Mouse (Mus musculus): Measurements from ENCODE around the gene Btbd8. TPM values are rescaled to one million over a fixed set of nuclear protein-coding genes. Genes with fewer than 3 reads are reported as not detected.

Btbd8 gene
- polyA plus RNA-seq, 1 experiment, result 0.70 TPM

- Histone ChIP-seq H3K4me3 (ENCODE audit: extremely low read depth, insufficient read depth, insufficient read length) (peak overlapping the region; percentile 9; the same call in 1 of the 2 replicates), H3K36me3 (ENCODE audit: control insufficient read depth, insufficient read depth, low read length) (no peaks in the 10 kb centered on the region), H3K4me1 (ENCODE audit: control insufficient read depth, insufficient read depth, insufficient read length) (peaks cover 4% of the 10 kb centered on the region; the same call in 1 of the 2 replicates), H3K27me3 (ENCODE audit: control insufficient read depth, insufficient read depth, low read length) (no peaks in the 10 kb centered on the region), H3K27ac (ENCODE audit: insufficient read depth, low read length) (peak overlapping the region; percentile 15; the same call in 1 of the 2 replicates)
- WGBS, result 51% methylated on average over 10 of the region's 10 CpGs
- TF ChIP-seq POLR2A (IDR thresholded peaks at IDR 0.05; ENCODE audit: low read depth, low read length), result no peak
- TF ChIP-seq CTCF (IDR thresholded peaks at IDR 0.05; ENCODE audit: extremely low read depth, insufficient read depth, insufficient read length, insufficient replicate concordance), result no peak
- peak in 1 of 2 experiments; percentile 23 for DNase-seq (ENCODE audit: low read depth in 1 of 2, low spot score in 2 of 2)
Measured at GRCm38 (mm10) chr5:107497519-107498501, 60.0 kb downstream of the Btbd8 start.

GRCm38 (mm10) chr5:107498806-107499310 is 61.1 kb downstream of the Btbd8 start:
- 62% methylated on average over 5 of the region's 5 CpGs for WGBS
- Histone ChIP-seq H3K27me3 (ENCODE audit: control insufficient read depth, insufficient read depth, low read length) (no peaks in the 10 kb centered on the region), H3K4me3 (ENCODE audit: extremely low read depth, insufficient read depth, insufficient read length) (no peak overlapping the region), H3K36me3 (ENCODE audit: control insufficient read depth, insufficient read depth, low read length) (no peaks in the 10 kb centered on the region), H3K27ac (ENCODE audit: insufficient read depth, low read length) (no peak overlapping the region), H3K4me1 (ENCODE audit: control insufficient read depth, insufficient read depth, insufficient read length) (peaks cover 4% of the 10 kb centered on the region; the same call in 1 of the 2 replicates)
- no peak for DNase-seq (ENCODE audit: low read depth in 1 of 2, low spot score in 2 of 2)
- TF ChIP-seq POLR2A (IDR thresholded peaks at IDR 0.05; ENCODE audit: low read depth, low read length) (no peak), CTCF (IDR thresholded peaks at IDR 0.05; ENCODE audit: extremely low read depth, insufficient read depth, insufficient read length, insufficient replicate concordance) (no peak)

- WGBS, result 95% methylated on average over 5 of the region's 5 CpGs
- H3K4me3 ChIP-seq (ENCODE audit: extremely low read depth, insufficient read depth, insufficient read length), result no peak overlapping the region
- no peak overlapping the region for H3K27ac ChIP-seq (ENCODE audit: insufficient read depth, low read length)
- peaks cover 4% of the 10 kb centered on the region; the same call in 1 of the 2 replicates for H3K4me1 ChIP-seq (ENCODE audit: control insufficient read depth, insufficient read depth, insufficient read length)
- TF ChIP-seq CTCF (IDR thresholded peaks at IDR 0.05; ENCODE audit: extremely low read depth, insufficient read depth, insufficient read length, insufficient replicate concordance), result no peak
- TF ChIP-seq POLR2A (IDR thresholded peaks at IDR 0.05; ENCODE audit: low read depth, low read length), result no peak
- H3K27me3 ChIP-seq (ENCODE audit: control insufficient read depth, insufficient read depth, low read length), result no peaks in the 10 kb centered on the region
- H3K36me3 ChIP-seq (ENCODE audit: control insufficient read depth, insufficient read depth, low read length), result peaks cover 2% of the 10 kb centered on the region; the same call in 1 of the 2 replicates
- DNase-seq (ENCODE audit: low read depth in 1 of 2, low spot score in 2 of 2), result no peak
Measured at GRCm38 (mm10) chr5:107499891-107500535, 62.2 kb downstream of the Btbd8 start.

GRCm38 (mm10) chr5:107500741-107501140 is 62.9 kb downstream of the Btbd8 start:
- WGBS, result 85% methylated on average over 1 of the region's 1 CpGs
- no peak for DNase-seq (ENCODE audit: low read depth in 1 of 2, low spot score in 2 of 2)
- TF ChIP-seq CTCF (IDR thresholded peaks at IDR 0.05; ENCODE audit: extremely low read depth, insufficient read depth, insufficient read length, insufficient replicate concordance) (no peak), POLR2A (IDR thresholded peaks at IDR 0.05; ENCODE audit: low read depth, low read length) (no peak)
- H3K36me3 ChIP-seq (ENCODE audit: control insufficient read depth, insufficient read depth, low read length), result peaks cover 2% of the 10 kb centered on the region; the same call in 1 of the 2 replicates
- no peaks in the 10 kb centered on the region for H3K27me3 ChIP-seq (ENCODE audit: control insufficient read depth, insufficient read depth, low read length)
- H3K27ac ChIP-seq (ENCODE audit: insufficient read depth, low read length), result no peak overlapping the region
- H3K4me1 ChIP-seq (ENCODE audit: control insufficient read depth, insufficient read depth, insufficient read length), result peaks cover 4% of the 10 kb centered on the region; the same call in 1 of the 2 replicates
- no peak overlapping the region for H3K4me3 ChIP-seq (ENCODE audit: extremely low read depth, insufficient read depth, insufficient read length)

- no peaks in the 10 kb centered on the region for H3K27me3 ChIP-seq (ENCODE audit: control insufficient read depth, insufficient read depth, low read length)
Measured at GRCm38 (mm10) chr5:107507321-107507720, 69.5 kb downstream of the Btbd8 start, which contains the start of gene Gm42669. Gene Gm42669 (plus strand): TSS chr5:107507621.

GRCm38 (mm10) chr5:107510503-107510902 is 72.7 kb downstream of the Btbd8 start:
- TF ChIP-seq CTCF (IDR thresholded peaks at IDR 0.05; ENCODE audit: extremely low read depth, insufficient read depth, insufficient read length, insufficient replicate concordance), result no peak
- WGBS, result 92% methylated on average over 10 of the region's 10 CpGs

More at GRCm38 (mm10) chr5:107507321-107507720, 69.5 kb downstream of the Btbd8 start, which contains the start of gene Gm42669:
- Histone ChIP-seq H3K36me3 (ENCODE audit: control insufficient read depth, insufficient read depth, low read length) (peaks cover 4% of the 10 kb centered on the region), H3K4me1 (ENCODE audit: control insufficient read depth, insufficient read depth, insufficient read length) (no peaks in the 10 kb centered on the region), H3K4me3 (ENCODE audit: extremely low read depth, insufficient read depth, insufficient read length) (no peak within 1 kb of the TSS), H3K27ac (ENCODE audit: insufficient read depth, low read length) (no peak within 1 kb of the TSS)
- no peak for DNase-seq (ENCODE audit: low read depth in 1 of 2, low spot score in 2 of 2)
- 88% methylated on average over 4 of the region's 4 CpGs for WGBS
- TF ChIP-seq CTCF (IDR thresholded peaks at IDR 0.05; ENCODE audit: extremely low read depth, insufficient read depth, insufficient read length, insufficient replicate concordance), result no peak
- no peak for TF ChIP-seq POLR2A (IDR thresholded peaks at IDR 0.05; ENCODE audit: low read depth, low read length)

More at GRCm38 (mm10) chr5:107510503-107510902, 72.7 kb downstream of the Btbd8 start:
- no peaks in the 10 kb centered on the region for H3K27me3 ChIP-seq (ENCODE audit: control insufficient read depth, insufficient read depth, low read length)
- peaks cover 1% of the 10 kb centered on the region for H3K36me3 ChIP-seq (ENCODE audit: control insufficient read depth, insufficient read depth, low read length)
- no peak overlapping the region for H3K27ac ChIP-seq (ENCODE audit: insufficient read depth, low read length)
- no peak for DNase-seq (ENCODE audit: low read depth in 1 of 2, low spot score in 2 of 2)
- H3K4me1 ChIP-seq (ENCODE audit: control insufficient read depth, insufficient read depth, insufficient read length), result peaks cover 2% of the 10 kb centered on the region; the same call in 1 of the 2 replicates
- no peak overlapping the region for H3K4me3 ChIP-seq (ENCODE audit: extremely low read depth, insufficient read depth, insufficient read length)

Measured in spleen, adult 2 months (tissue).